Mouse (Mus musculus) kidney, embryonic 15.5 days (tissue): ENCODE results near the gene Ugt1a6a. TPM values are rescaled to one million over a fixed set of nuclear protein-coding genes. Genes with fewer than 3 reads are reported as not detected.
"Not testable (repeated sequence)": the region's sequence is repeated elsewhere in the genome, so short reads cannot be mapped to it uniquely, and the experiment has no call there.

Source experiments
- ATAC-seq: fragments of 200-750 bp; cut with Nextera tagmentation; replicated peaks from 2 replicates; pipeline ENCODE4 v1.8.0; 2017; ENCODE audit warnings: moderate TSS enrichment; ENCODE audit not compliant: low FRiP score
- H3K27ac ChIP-seq: fragments of 300-500 bp; sonication (generic); 2 replicates; pipeline ENCODE4 v1.5.1; 2015; ENCODE audit warnings: mild to moderate bottlenecking, inconsistent platforms
- H3K27me3 ChIP-seq: fragments of 300-500 bp; sonication (generic); 2 replicates; pipeline ENCODE4 v1.6.1; 2015; ENCODE audit warnings: inconsistent platforms
- H3K36me3 ChIP-seq: fragments of 300-500 bp; sonication (generic); 2 replicates; pipeline ENCODE4 v1.6.1; 2015; ENCODE audit warnings: inconsistent platforms
- H3K4me1 ChIP-seq: fragments of 300-500 bp; sonication (generic); 2 replicates; pipeline ENCODE4 v1.6.1; 2015; ENCODE audit warnings: inconsistent platforms
- H3K4me2 ChIP-seq: fragments of 300-500 bp; sonication (generic); 2 replicates; pipeline ENCODE4 v1.6.1; 2015; ENCODE audit warnings: moderate library complexity, mild to moderate bottlenecking, inconsistent platforms
- H3K4me3 ChIP-seq: fragments of 300-500 bp; sonication (generic); replicated peaks from 2 replicates; pipeline ENCODE4 v1.5.1; 2015; ENCODE audit warnings: mild to moderate bottlenecking, inconsistent platforms
- H3K9ac ChIP-seq: fragments of 300-500 bp; sonication (generic); 2 replicates; pipeline ENCODE4 v1.6.1; 2015; ENCODE audit warnings: mild to moderate bottlenecking, inconsistent platforms
- H3K9me3 ChIP-seq: fragments of 300-500 bp; sonication (generic); replicated peaks from 2 replicates; pipeline ENCODE4 v1.6.1; 2016; ENCODE audit warnings: inconsistent platforms
- WGBS: fragments of 180-500 bp; shearing (Covaris S2); methylation state at CpG from one replicate; pipeline ENCODE4 v1.1.7; 2015; ENCODE audit warnings: mixed read lengths; 5-methylcytosine and 5-hydroxymethylcytosine counted together
- polyA plus RNA-seq: library from polyadenylated mRNA; unstranded; fragments of >200 nt; fragmentation: Nextera tagmentation; extraction: Ambion mirVana; gene quantifications from 2 replicates; pipeline ENCODE4 v1.2.1, GENCODE M21; 2015

Gene Ugt1a6a
- polyA plus RNA-seq = 3.1 and 3.9 TPM in 2 replicates

GRCm38 (mm10) chr1:88134457-88135011, at the start of gene Ugt1a6a:
Ugt1a6a (plus strand) TSS chr1:88134809.
- peaks cover 11% of the 10 kb centered on the region for H3K4me1 ChIP-seq
- not testable (repeated sequence) for H3K4me2 ChIP-seq, H3K9me3 ChIP-seq, H3K36me3 ChIP-seq, ATAC-seq, H3K27me3 ChIP-seq, H3K9ac ChIP-seq, H3K4me3 ChIP-seq
- peak within 1 kb of the TSS; percentile 71 for H3K27ac ChIP-seq
- 34% methylated on average over 5 of the region's 5 CpGs for WGBS

- H3K4me2 ChIP-seq = no peak overlapping the region
- no peak for ATAC-seq
- no peaks in the 10 kb centered on the region for H3K9me3 ChIP-seq
- H3K4me3 ChIP-seq = no peak overlapping the region
- no peaks in the 10 kb centered on the region for H3K36me3 ChIP-seq
- H3K27ac ChIP-seq = no peak overlapping the region
- H3K27me3 ChIP-seq = no peaks in the 10 kb centered on the region
- H3K4me1 ChIP-seq = no peaks in the 10 kb centered on the region
- 56% methylated on average over 1 of the region's 1 CpGs for WGBS
- no peak overlapping the region for H3K9ac ChIP-seq
Measured at GRCm38 (mm10) chr1:88086125-88086524, 48.5 kb upstream of the Ugt1a6a start.

- Histone ChIP-seq H3K4me2 (no peak within 1 kb of the TSS), H3K36me3 (no peaks in the 10 kb centered on the region), H3K4me1 (no peaks in the 10 kb centered on the region), H3K27me3 (no peaks in the 10 kb centered on the region), H3K9ac (no peak within 1 kb of the TSS), H3K9me3 (no peaks in the 10 kb centered on the region), H3K4me3 (no peak within 1 kb of the TSS), H3K27ac (no peak within 1 kb of the TSS)
- 73% methylated on average over 3 of the region's 3 CpGs for WGBS
- no peak for ATAC-seq
Measured at GRCm38 (mm10) chr1:88087513-88087912, 47.1 kb upstream of the Ugt1a6a start, which contains the start of gene Ugt1a8. Ugt1a8 (plus strand) TSS chr1:88087813.

GRCm38 (mm10) chr1:88092341-88092740, 42.3 kb upstream of the Ugt1a6a start:
- H3K36me3 ChIP-seq = no peaks in the 10 kb centered on the region
- peaks cover 15% of the 10 kb centered on the region for H3K4me1 ChIP-seq
- ATAC-seq = no peak
- H3K4me3 ChIP-seq = no peak overlapping the region
- H3K4me2 ChIP-seq = no peak overlapping the region
- H3K27me3 ChIP-seq = no peaks in the 10 kb centered on the region
- no peak overlapping the region for H3K27ac ChIP-seq
- no peak overlapping the region for H3K9ac ChIP-seq
- no peaks in the 10 kb centered on the region for H3K9me3 ChIP-seq

GRCm38 (mm10) chr1:88094270-88094676, 40.3 kb upstream of the Ugt1a6a start:
- not testable (repeated sequence) for H3K9ac ChIP-seq, H3K27me3 ChIP-seq, H3K9me3 ChIP-seq, H3K36me3 ChIP-seq, H3K4me2 ChIP-seq, H3K4me3 ChIP-seq
- WGBS = 55% methylated on average over 3 of the region's 3 CpGs
- H3K4me1 ChIP-seq = peaks cover 15% of the 10 kb centered on the region
- H3K27ac ChIP-seq = peak overlapping the region; percentile 93
- peak; percentile 69 for ATAC-seq

GRCm38 (mm10) chr1:88094941-88095492, 39.6 kb upstream of the Ugt1a6a start, which contains the start of gene Ugt1a7c:
Ugt1a7c (plus strand) TSS chr1:88095062.
- H3K27ac ChIP-seq = peak within 1 kb of the TSS; percentile 93
- H3K9ac ChIP-seq = no peak within 1 kb of the TSS; the same call in 1 of the 2 replicates
- H3K27me3 ChIP-seq = no peaks in the 10 kb centered on the region
- no peaks in the 10 kb centered on the region for H3K36me3 ChIP-seq
- peaks cover 15% of the 10 kb centered on the region for H3K4me1 ChIP-seq
- WGBS = 15% methylated on average over 10 of the region's 10 CpGs
- no peaks in the 10 kb centered on the region for H3K9me3 ChIP-seq
- peak within 1 kb of the TSS; percentile 29 for H3K4me3 ChIP-seq
- peak; percentile 92 for ATAC-seq
- H3K4me2 ChIP-seq = peak within 1 kb of the TSS; percentile 49

GRCm38 (mm10) chr1:88098546-88098945, 36.1 kb upstream of the Ugt1a6a start:
- peaks cover 15% of the 10 kb centered on the region for H3K4me1 ChIP-seq
- H3K4me3 ChIP-seq, H3K27ac ChIP-seq, H3K36me3 ChIP-seq, H3K27me3 ChIP-seq, H3K9ac ChIP-seq, H3K9me3 ChIP-seq, H3K4me2 ChIP-seq, ATAC-seq: not testable (repeated sequence)
- 91% methylated on average over 3 of the region's 3 CpGs for WGBS

- H3K4me3 ChIP-seq, H3K9ac ChIP-seq, H3K4me2 ChIP-seq, H3K27me3 ChIP-seq, ATAC-seq, H3K36me3 ChIP-seq, H3K27ac ChIP-seq, H3K9me3 ChIP-seq: not testable (repeated sequence)
- WGBS = 88% methylated on average over 2 of the region's 2 CpGs
- peaks cover 10% of the 10 kb centered on the region for H3K4me1 ChIP-seq
Measured at GRCm38 (mm10) chr1:88099691-88100090, 34.9 kb upstream of the Ugt1a6a start.

GRCm38 (mm10) chr1:88103019-88103418, 31.6 kb upstream of the Ugt1a6a start, which contains the start of gene Ugt1a6b:
Ugt1a6b (plus strand) TSS chr1:88103252.
- WGBS = 73% methylated on average over 3 of the region's 3 CpGs
- H3K27me3 ChIP-seq, H3K4me3 ChIP-seq, H3K27ac ChIP-seq, ATAC-seq, H3K4me1 ChIP-seq, H3K4me2 ChIP-seq, H3K36me3 ChIP-seq, H3K9me3 ChIP-seq, H3K9ac ChIP-seq: not testable (repeated sequence)

GRCm38 (mm10) chr1:88103697-88104468, 30.7 kb upstream of the Ugt1a6a start:
- H3K9ac ChIP-seq, H3K9me3 ChIP-seq, H3K36me3 ChIP-seq, H3K4me2 ChIP-seq, H3K4me1 ChIP-seq, H3K27ac ChIP-seq, ATAC-seq, H3K27me3 ChIP-seq, H3K4me3 ChIP-seq: not testable (repeated sequence)
- 70% methylated on average over 4 of the region's 5 CpGs for whole genome bisulfite sequencing

- no peaks in the 10 kb centered on the region for H3K36me3 ChIP-seq
- 96% methylated on average over 1 of the region's 1 CpGs for WGBS
- H3K27me3 ChIP-seq = no peaks in the 10 kb centered on the region
- H3K9ac ChIP-seq = no peak overlapping the region
- H3K4me2 ChIP-seq = no peak overlapping the region
- H3K27ac ChIP-seq = no peak overlapping the region
- H3K4me3 ChIP-seq = no peak overlapping the region
- no peaks in the 10 kb centered on the region for H3K9me3 ChIP-seq
- no peaks in the 10 kb centered on the region for H3K4me1 ChIP-seq
- no peak for ATAC-seq
Measured at GRCm38 (mm10) chr1:88104667-88105430, 29.8 kb upstream of the Ugt1a6a start.

GRCm38 (mm10) chr1:88105656-88106055, 29.0 kb upstream of the Ugt1a6a start:
- no peaks in the 10 kb centered on the region for H3K36me3 ChIP-seq
- H3K9me3 ChIP-seq = no peaks in the 10 kb centered on the region
- H3K4me2 ChIP-seq = no peak overlapping the region
- H3K4me3 ChIP-seq = no peak overlapping the region
- ATAC-seq = no peak
- no peak overlapping the region for H3K9ac ChIP-seq
- H3K27me3 ChIP-seq = no peaks in the 10 kb centered on the region
- no peaks in the 10 kb centered on the region for H3K4me1 ChIP-seq
- H3K27ac ChIP-seq = no peak overlapping the region
- 40% methylated on average over 2 of the region's 2 CpGs for WGBS
